Mouse (Mus musculus) intestine, embryonic 15.5 days (tissue): ENCODE data around the gene Mbd3. TPM values are rescaled to one million over a fixed set of nuclear protein-coding genes. Genes with fewer than 3 reads are reported as not detected.

Experiments
- ATAC-seq: fragments of 200-750 bp; cut with Nextera tagmentation; 2 replicates; pipeline ENCODE4 v1.8.0; 2017; ENCODE audit warnings: moderate TSS enrichment, moderate library complexity
- H3K27ac ChIP-seq: fragments of 300-500 bp; sonication (generic); 2 replicates; pipeline ENCODE4 v1.5.1; 2015; ENCODE audit warnings: mild to moderate bottlenecking, inconsistent platforms
- H3K27me3 ChIP-seq: fragments of 300-500 bp; sonication (generic); replicated peaks from 2 replicates; pipeline ENCODE4 v1.6.1; 2015; ENCODE audit warnings: inconsistent platforms
- H3K36me3 ChIP-seq: fragments of 300-500 bp; sonication (generic); 2 replicates; pipeline ENCODE4 v1.6.1; 2015; ENCODE audit warnings: inconsistent platforms
- H3K4me1 ChIP-seq: fragments of 300-500 bp; sonication (generic); replicated peaks from 2 replicates; pipeline ENCODE4 v1.6.1; 2015; ENCODE audit warnings: inconsistent platforms
- H3K4me2 ChIP-seq: fragments of 300-500 bp; sonication (generic); replicated peaks from 2 replicates; pipeline ENCODE4 v1.6.1; 2015; ENCODE audit warnings: mild to moderate bottlenecking, inconsistent platforms
- H3K4me3 ChIP-seq: fragments of 300-500 bp; sonication (generic); replicated peaks from 2 replicates; pipeline ENCODE4 v1.5.1; 2015; ENCODE audit warnings: inconsistent platforms
- H3K9ac ChIP-seq: fragments of 300-500 bp; sonication (generic); 2 replicates; pipeline ENCODE4 v1.6.1; 2015; ENCODE audit warnings: inconsistent platforms
- H3K9me3 ChIP-seq: fragments of 300-500 bp; sonication (generic); 2 replicates; pipeline ENCODE4 v1.6.1; 2016; ENCODE audit warnings: inconsistent platforms
- WGBS: fragments of 180-500 bp; shearing (Covaris S2); methylation state at CpG from one replicate; pipeline ENCODE4 v1.1.7; 2015; 5-methylcytosine and 5-hydroxymethylcytosine counted together
- polyA plus RNA-seq: library from polyadenylated mRNA; unstranded; fragments of >200 nt; fragmentation: Nextera tagmentation; extraction: Ambion mirVana; gene quantifications from 2 replicates; pipeline ENCODE4 v1.2.1, GENCODE M21; 2015

The Mbd3 gene
- polyA plus RNA-seq, 1 experiment from 2014 or later = 180 TPM

DNA sequence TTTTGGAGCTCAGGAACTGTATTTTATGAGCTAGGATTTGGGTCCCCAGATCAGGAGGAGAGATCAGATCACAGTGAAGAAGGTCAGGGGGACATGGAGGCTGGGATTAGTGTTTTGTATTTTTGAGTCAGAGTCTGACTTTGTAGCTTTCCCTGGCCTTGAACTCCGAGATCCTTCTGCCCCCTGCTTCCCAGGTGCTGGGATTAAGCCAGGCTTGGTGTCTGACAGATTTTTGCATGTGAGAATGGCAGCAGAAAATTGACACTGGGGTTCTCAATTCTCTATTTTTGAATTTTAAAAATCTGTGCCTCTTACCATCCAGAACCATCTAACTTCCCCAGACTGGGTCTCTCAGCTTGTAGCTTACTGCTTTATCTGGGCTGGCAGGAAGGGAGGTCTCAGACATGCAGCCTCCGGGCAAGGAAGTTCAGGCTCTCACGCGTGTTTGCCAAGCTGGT, 1.4 kb upstream of the Mbd3 start:
- H3K4me3 ChIP-seq = peak overlapping the region; percentile 74
- peak overlapping the region; percentile 86; the same call in 1 of the 2 replicates for H3K27ac ChIP-seq
- H3K4me1 ChIP-seq = peaks cover 36% of the 10 kb centered on the region
- peak overlapping the region; percentile 69 for H3K9ac ChIP-seq
- 73% methylated on average over 4 of the region's 4 CpGs for WGBS
- no peaks in the 10 kb centered on the region for H3K9me3 ChIP-seq
- H3K4me2 ChIP-seq = peak overlapping the region; percentile 70
- no peak for ATAC-seq
- H3K36me3 ChIP-seq = peaks cover 29% of the 10 kb centered on the region
- H3K27me3 ChIP-seq = no peaks in the 10 kb centered on the region

DNA sequence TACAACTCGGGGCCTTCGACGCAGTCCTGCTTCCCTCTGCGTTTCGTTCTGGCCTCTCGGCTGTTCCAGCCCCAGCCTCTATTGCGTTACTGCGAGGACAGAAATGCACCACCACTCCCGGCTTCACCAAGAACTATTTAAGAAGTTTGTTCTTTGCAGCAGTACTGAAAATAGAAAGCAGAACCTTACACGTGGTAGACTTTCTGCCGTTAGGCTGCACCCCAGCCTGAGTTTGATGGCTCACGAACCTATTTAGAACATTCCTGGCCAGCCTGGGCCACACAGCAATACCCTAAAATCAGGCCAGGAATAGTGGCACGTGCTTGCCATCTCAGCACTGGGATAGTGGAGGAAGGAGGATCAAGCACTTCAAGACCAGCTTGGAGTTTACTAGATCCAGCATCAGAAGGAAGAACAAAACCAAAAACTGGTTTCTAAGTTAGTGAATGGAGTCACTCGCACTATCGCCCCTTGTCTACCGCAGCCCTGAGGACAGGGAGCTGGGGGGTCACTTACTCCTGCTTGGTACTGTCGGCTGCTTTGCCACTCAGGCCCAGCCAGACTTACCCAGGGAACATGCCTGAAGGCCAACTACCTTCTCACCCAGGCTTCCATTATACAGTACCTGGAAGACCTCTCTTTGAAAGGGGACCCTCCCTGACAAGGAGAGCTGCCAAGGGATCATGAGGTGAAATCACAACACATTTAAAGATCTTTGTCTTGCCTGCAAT, 788 bp upstream of the Mbd3 start:
- Histone ChIP-seq H3K36me3 (peaks cover 34% of the 10 kb centered on the region), H3K27ac (peak overlapping the region; percentile 86), H3K4me3 (peak overlapping the region; percentile 74), H3K9me3 (no peaks in the 10 kb centered on the region), H3K9ac (peak overlapping the region; percentile 69), H3K4me1 (peaks cover 30% of the 10 kb centered on the region), H3K27me3 (no peaks in the 10 kb centered on the region), H3K4me2 (peak overlapping the region; percentile 70)
- ATAC-seq = no peak
- 11% methylated on average over 17 of the region's 17 CpGs for WGBS

DNA sequence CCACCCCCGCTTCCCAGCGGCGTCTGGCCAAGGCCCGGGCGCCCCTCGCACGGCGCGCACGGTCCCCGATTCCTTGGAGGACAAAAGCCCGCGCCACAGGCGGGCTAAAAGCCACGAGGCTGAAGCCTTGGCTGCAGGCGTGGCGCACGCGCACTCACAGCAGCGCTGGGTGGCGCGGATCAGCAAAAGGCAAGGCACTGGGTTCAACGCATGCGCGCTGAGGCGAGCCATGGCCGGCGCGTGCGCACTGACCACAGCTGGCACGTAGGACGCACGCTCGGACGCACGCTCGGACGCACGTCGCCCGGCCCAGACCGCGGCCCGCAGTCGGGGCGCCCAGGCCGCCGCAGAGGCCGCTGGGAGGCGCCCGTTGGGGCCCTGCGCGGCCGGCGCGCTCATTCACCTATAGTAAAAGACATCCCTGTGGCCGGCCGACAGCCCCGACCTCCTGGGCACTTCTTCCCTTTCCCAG, 595 bp downstream of the Mbd3 start:
- H3K36me3 ChIP-seq = peaks cover 41% of the 10 kb centered on the region
- peak overlapping the region; percentile 85 for H3K4me2 ChIP-seq
- peak; percentile 86 for ATAC-seq
- peak overlapping the region; percentile 99 for H3K27ac ChIP-seq
- peak overlapping the region; percentile 74 for H3K4me3 ChIP-seq
- H3K4me1 ChIP-seq = peaks cover 24% of the 10 kb centered on the region
- H3K9ac ChIP-seq = peak overlapping the region; percentile 93
- WGBS = under 1% methylated on average over 59 of the region's 59 CpGs
- no peaks in the 10 kb centered on the region for H3K9me3 ChIP-seq
- H3K27me3 ChIP-seq = no peaks in the 10 kb centered on the region

DNA sequence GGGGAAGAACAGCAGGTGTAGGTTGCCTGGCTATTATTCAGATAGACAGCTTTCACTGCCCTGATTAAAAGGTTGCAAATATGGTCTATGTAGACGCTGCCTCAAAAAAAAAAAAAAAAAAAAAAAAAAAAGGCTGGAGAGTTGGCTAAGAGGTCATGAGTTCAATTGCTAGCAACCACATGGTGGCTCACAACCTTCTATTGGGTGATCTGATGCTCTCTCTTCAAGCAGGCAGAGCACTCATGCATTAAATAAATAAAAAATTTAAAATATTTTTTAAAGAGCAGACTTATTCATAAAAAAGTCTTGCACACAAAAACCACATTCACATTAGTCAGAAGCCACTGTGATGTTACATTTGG, 1.2 kb downstream of the Mbd3 start:
- Histone ChIP-seq H3K27me3 (no peaks in the 10 kb centered on the region), H3K36me3 (peaks cover 41% of the 10 kb centered on the region), H3K9ac (peak overlapping the region; percentile 93), H3K27ac (peak overlapping the region; percentile 99), H3K9me3 (no peaks in the 10 kb centered on the region), H3K4me1 (peaks cover 24% of the 10 kb centered on the region), H3K4me3 (peak overlapping the region; percentile 74), H3K4me2 (peak overlapping the region; percentile 85)
- ATAC-seq = no peak
- 0% methylated on average over 1 of the region's 1 CpGs for WGBS

DNA sequence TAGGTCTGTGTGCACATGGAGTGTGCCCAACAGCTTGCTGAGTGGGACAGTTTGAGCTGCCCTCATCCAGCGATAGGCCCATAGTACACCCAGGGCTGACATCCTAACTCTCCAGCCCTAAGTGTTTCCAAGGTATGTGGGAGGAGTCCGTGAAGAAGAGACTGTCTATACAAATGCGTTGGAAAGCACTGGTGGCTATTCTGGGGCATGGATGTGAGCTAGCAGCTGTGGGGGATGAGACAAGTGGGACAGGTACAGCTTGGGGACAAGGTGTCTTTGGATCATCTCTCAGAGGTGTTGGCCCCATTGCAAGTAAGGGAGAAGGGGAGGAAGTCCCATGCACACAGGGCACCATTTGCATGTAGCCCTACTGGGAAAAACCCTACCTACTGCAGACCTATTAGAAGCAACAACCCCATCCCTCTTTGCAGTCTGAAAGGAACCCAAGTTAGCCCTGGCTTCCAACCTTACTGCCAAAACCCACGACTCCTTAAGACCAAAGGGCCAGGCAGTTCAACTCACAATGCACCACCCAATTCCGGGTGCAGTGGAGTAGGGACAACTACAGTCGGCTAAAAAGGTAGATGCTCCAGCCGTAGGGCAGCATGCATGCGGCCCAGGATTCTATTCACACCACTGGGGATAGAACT, 1.7 kb downstream of the Mbd3 start:
- Histone ChIP-seq H3K9ac (peak overlapping the region; percentile 93), H3K4me1 (peaks cover 24% of the 10 kb centered on the region), H3K9me3 (no peaks in the 10 kb centered on the region), H3K4me3 (peak overlapping the region; percentile 74), H3K27ac (peak overlapping the region; percentile 99), H3K36me3 (peaks cover 40% of the 10 kb centered on the region), H3K27me3 (no peaks in the 10 kb centered on the region), H3K4me2 (peak overlapping the region; percentile 85)
- no peak for ATAC-seq
- WGBS = 42% methylated on average over 8 of the region's 8 CpGs

DNA sequence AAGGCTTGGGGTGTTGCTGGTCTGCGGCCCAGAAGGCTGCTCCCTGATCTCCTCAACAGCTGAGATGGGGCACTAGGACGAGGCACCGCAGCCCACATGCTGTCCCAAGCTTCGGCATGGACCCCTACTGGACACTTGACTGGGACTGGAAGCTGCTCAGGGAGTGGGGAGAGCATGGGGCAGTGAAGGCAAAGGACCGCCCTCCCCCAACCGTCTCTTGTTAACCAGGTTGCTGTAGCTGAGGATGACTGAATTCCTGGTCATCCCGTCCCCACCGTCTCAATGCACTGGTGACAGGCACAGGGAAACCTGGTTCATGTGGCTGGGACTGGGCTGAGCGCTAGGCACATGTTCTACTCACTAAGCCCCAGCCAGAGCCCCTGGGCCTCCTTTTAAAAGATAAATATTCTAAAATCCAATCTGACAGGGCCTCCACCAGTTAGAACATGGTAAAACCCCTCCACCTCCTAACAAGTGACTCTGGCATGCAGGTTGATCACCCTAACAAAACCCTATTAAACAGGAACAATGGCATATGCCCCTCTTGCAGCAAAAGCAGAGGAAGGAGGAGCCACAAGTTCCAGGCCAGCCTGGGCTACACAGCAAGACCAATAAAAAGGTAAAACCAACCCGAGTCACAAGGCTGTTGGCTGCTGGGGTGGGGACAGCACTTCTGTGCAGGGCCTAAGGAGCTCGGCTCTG, 2.4 kb downstream of the Mbd3 start:
- Histone ChIP-seq H3K9me3 (no peaks in the 10 kb centered on the region), H3K4me1 (peaks cover 24% of the 10 kb centered on the region), H3K27ac (peak overlapping the region; percentile 2; the same call in 1 of the 2 replicates), H3K27me3 (no peaks in the 10 kb centered on the region), H3K4me2 (peak overlapping the region; percentile 85), H3K4me3 (peak overlapping the region; percentile 74), H3K9ac (peak overlapping the region; percentile 93; the same call in 1 of the 2 replicates), H3K36me3 (peaks cover 41% of the 10 kb centered on the region)
- no peak for ATAC-seq
- WGBS = 85% methylated on average over 11 of the region's 11 CpGs

DNA sequence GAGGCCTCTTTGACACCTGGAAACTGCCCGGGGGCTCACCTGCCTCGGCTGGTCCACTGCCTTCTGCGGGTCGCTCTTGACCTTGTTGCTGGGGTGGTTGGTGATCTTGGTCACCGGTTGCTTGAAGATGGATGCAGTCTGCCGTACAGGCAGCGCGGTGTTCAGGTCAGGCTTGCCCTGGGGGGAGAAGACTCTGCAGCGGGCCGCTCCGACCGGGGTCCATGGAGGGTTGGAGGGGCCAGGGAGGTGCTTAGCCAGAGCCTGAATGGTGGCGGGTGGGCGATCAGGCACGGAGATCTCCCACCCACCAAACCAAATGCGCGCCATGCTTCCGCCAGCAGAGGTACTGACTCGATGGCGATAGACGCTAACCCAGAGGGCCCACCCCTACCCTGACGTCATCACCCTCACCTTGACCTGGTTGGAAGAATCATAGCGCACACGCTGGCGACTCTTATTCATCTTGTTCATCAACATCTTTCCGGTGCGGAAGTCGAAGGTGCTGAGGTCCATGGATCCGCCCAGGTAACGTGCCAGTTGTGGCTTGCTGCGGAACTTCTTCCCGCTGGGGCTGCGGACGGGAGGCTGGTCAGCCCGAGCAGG, 4.2 kb downstream of the Mbd3 start:
- H3K27ac ChIP-seq = no peak overlapping the region
- WGBS = 95% methylated on average over 35 of the region's 35 CpGs
- no peak for ATAC-seq
- no peak overlapping the region for H3K4me3 ChIP-seq
- peaks cover 38% of the 10 kb centered on the region for H3K36me3 ChIP-seq
- H3K9me3 ChIP-seq = no peaks in the 10 kb centered on the region
- H3K9ac ChIP-seq = no peak overlapping the region
- H3K4me1 ChIP-seq = peaks cover 16% of the 10 kb centered on the region
- H3K4me2 ChIP-seq = no peak overlapping the region
- H3K27me3 ChIP-seq = no peaks in the 10 kb centered on the region

DNA sequence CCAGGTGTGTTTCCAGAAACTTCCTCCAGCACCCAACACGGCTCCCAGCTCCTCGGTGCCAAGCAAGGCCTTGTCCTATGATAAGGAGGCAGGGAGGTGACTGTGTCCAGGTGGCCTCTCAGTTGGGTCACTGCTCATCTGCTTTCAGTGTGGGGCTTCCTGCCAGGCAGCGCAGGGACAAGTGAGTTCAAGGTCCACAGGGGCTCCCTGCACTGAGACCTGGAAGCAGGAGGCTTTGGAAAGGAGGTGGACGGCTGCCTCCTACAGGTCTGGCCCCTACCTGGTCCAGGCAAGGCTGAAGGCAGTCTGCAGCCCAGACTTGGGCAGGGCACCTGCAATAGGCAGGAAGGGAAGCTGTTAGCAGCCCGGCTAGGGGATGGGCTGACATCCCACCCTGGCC, 6.7 kb downstream of the Mbd3 start:
- no peak overlapping the region for H3K4me3 ChIP-seq
- no peaks in the 10 kb centered on the region for H3K27me3 ChIP-seq
- peaks cover 18% of the 10 kb centered on the region for H3K4me1 ChIP-seq
- no peak for ATAC-seq
- WGBS = 78% methylated on average over 5 of the region's 5 CpGs
- peaks cover 38% of the 10 kb centered on the region for H3K36me3 ChIP-seq
- no peaks in the 10 kb centered on the region for H3K9me3 ChIP-seq
- H3K9ac ChIP-seq = no peak overlapping the region
- H3K27ac ChIP-seq = no peak overlapping the region
- H3K4me2 ChIP-seq = no peak overlapping the region

DNA sequence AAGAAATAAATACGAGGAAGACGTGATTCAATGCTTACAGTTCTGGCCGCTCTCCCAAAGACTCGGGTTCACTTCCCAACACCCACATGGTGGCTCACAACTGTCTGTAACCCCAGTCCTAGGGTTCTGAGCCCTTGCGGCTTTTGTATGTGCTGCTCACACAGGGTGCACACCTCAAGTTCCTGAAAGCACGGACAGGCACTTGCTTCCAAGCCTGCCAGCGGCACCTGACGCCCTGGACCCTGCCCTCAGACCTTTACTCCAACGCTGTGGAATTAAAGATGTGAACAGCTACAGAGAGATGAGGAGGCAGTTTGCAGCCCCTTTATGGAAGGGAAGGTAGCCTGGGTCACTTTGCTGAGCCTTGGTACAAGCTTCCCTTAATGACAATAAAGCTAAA, 8.7 kb downstream of the Mbd3 start:
- 65% methylated on average over 9 of the region's 9 CpGs for WGBS
- peaks cover 38% of the 10 kb centered on the region for H3K36me3 ChIP-seq
- no peaks in the 10 kb centered on the region for H3K9me3 ChIP-seq
- H3K27ac ChIP-seq = no peak overlapping the region
- no peak for ATAC-seq
- H3K9ac ChIP-seq = no peak overlapping the region
- H3K4me1 ChIP-seq = peaks cover 12% of the 10 kb centered on the region
- H3K27me3 ChIP-seq = no peaks in the 10 kb centered on the region
- H3K4me3 ChIP-seq = no peak overlapping the region
- H3K4me2 ChIP-seq = no peak overlapping the region

GRCm38 (mm10) chr10:80389185-80389708, 10.1 kb downstream of the Mbd3 start:
- peaks cover 27% of the 10 kb centered on the region for H3K4me1 ChIP-seq
- no peak for ATAC-seq
- H3K4me2 ChIP-seq = no peak overlapping the region
- peaks cover 25% of the 10 kb centered on the region for H3K36me3 ChIP-seq
- 61% methylated on average over 4 of the region's 4 CpGs for WGBS
- no peak overlapping the region for H3K9ac ChIP-seq
- H3K9me3 ChIP-seq = no peaks in the 10 kb centered on the region
- H3K27me3 ChIP-seq = no peaks in the 10 kb centered on the region
- no peak overlapping the region for H3K27ac ChIP-seq
- H3K4me3 ChIP-seq = no peak overlapping the region

- H3K4me2 ChIP-seq = no peak overlapping the region
- no peak for ATAC-seq
- H3K9me3 ChIP-seq = no peaks in the 10 kb centered on the region
- H3K9ac ChIP-seq = peak overlapping the region; percentile 73; the same call in 1 of the 2 replicates
- no peaks in the 10 kb centered on the region for H3K27me3 ChIP-seq
- peaks cover 21% of the 10 kb centered on the region for H3K36me3 ChIP-seq
- H3K27ac ChIP-seq = no peak overlapping the region
- 16% methylated on average over 2 of the region's 2 CpGs for WGBS
- no peak overlapping the region for H3K4me3 ChIP-seq
- peaks cover 30% of the 10 kb centered on the region for H3K4me1 ChIP-seq
Measured at GRCm38 (mm10) chr10:80388731-80389130, 10.6 kb downstream of the Mbd3 start.
